Mouse (Mus musculus): ENCODE measurements at regions not wholly inside any gene's neighbourhood (a gene's known extent, or its start where the extent isn't known, plus 50 kb on each side); places are given as distances from the start of the nearest gene placed in this dataset.
A peak's percentile ranks its signal among the peaks of the same experiment; 100 is the strongest.
"Not testable (repeated sequence)": the region's sequence is repeated elsewhere in the genome, so short reads cannot be mapped to it uniquely, and the experiment has no call there.

- DNase-seq (ENCODE audit: low spot score in 2 of 2): peak; percentile 99 to 100
Observed at GRCm38 (mm10) chr8:20122067-20122925, 219.1 kb downstream of the Gm31371 start.

- DNase-seq (ENCODE audit: low spot score in 2 of 2): peak; percentile 11 to 60
Observed at GRCm38 (mm10) chr8:20123545-20123944, 220.4 kb downstream of the Gm31371 start.

- not testable (repeated sequence) for DNase-seq (ENCODE audit: low spot score in 2 of 2)
Observed at GRCm38 (mm10) chr8:20135626-20136025, 227.4 kb downstream of the Gm15319 start.

DNA sequence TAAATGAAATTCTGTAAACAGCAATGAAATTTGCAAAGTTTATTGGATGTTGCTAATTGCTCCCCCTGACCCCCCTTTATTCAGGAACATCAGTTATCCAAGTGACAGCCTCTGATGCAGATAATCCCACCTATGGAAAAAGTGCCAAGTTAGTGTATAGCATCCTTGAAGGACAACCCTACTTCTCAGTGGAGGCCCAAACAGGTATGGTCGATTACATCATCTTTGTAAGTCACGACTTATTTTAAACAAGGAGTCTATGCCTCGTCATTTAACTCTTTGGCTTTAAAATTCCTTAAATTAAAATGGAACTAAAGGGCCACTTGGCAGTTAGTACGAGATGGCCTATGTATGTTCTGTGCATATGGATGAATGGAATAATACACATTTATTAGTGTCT lies 217.6 kb downstream of the Gm15319 start:
- DNase-seq (ENCODE audit: low spot score in 2 of 2): peak; percentile 10 to 61

GRCm38 (mm10) chr8:20151317-20152047 lies 211.5 kb downstream of the Gm15319 start:
- not testable (repeated sequence) for DNase-seq (ENCODE audit: low spot score in 2 of 2)

- DNase-seq (ENCODE audit: low spot score in 2 of 2): peak in 1 of 2 experiments; percentile 10
Observed at GRCm38 (mm10) chr8:20154091-20154490, 208.9 kb downstream of the Gm15319 start.

Data from spleen, postnatal 4 days (tissue).